Mouse (Mus musculus) thymus, adult 2 months (tissue): ENCODE data around the gene Lman1l.

Experiments
- CTCF ChIP-seq: fragments of 200-500 bp; IDR thresholded peaks from 2 replicates; pipeline ENCODE4 v1.5.1; 2012; ENCODE audit warnings: mild to moderate bottlenecking, control low read depth, low read length, moderate library complexity, borderline replicate concordance; ENCODE audit not compliant: control insufficient read depth, poor library complexity, insufficient read depth; ENCODE audit errors: extremely low read depth
- POLR2A ChIP-seq: fragments of 200-500 bp; IDR thresholded peaks from 2 replicates; pipeline ENCODE4 v1.6.1; 2012; ENCODE audit warnings: mild to moderate bottlenecking, low read length, control low read depth, moderate library complexity; ENCODE audit not compliant: control insufficient read depth, poor library complexity, insufficient read depth; ENCODE audit errors: extremely low read depth

DNA sequence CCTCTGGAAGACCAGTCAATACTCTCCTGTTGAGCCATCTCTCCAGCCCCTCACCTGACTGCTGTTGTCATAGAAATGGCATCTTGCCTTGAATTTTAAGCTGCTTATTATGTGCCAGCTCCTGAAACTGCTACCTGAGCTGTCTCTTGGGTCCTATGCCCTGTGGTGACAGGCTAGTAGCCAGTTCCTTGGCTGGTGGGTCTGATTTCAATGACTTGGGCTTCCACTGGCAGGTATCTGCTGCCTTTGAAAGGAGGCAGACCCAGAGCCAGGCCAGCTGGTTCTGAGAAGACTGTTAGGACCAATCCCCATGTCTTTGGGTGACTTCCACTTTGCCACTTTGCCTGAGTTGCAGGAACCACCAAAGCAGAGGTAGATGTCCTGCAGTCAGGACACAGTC lies 46.2 kb downstream of the Lman1l start:
- no peak for TF ChIP-seq POLR2A
- TF ChIP-seq CTCF = no peak
